Mouse (Mus musculus) spleen, postnatal 10 days (tissue): ENCODE data around the gene Fpr1.
A peak's percentile ranks its signal among the peaks of the same experiment; 100 is the strongest.
"Not testable (repeated sequence)": the region's sequence is repeated elsewhere in the genome, so short reads cannot be mapped to it uniquely, and the experiment has no call there.

Source experiments
- DNase-seq, 2 experiments: peaks; one replicate each; pipeline ENCODE4 v3.0.0; 2021 to 2022; ENCODE audit warnings: low spot score in 2 of 2

Gene Fpr1

GRCm38 (mm10) chr17:17849906-17850712 is 33.6 kb downstream of the Fpr1 start:
- no peak for DNase-seq

- no peak for DNase-seq
Measured at GRCm38 (mm10) chr17:17848988-17849387, 34.8 kb downstream of the Fpr1 start.

- no peak for DNase-seq
Measured at GRCm38 (mm10) chr17:17845187-17846027, 38.3 kb downstream of the Fpr1 start.

GRCm38 (mm10) chr17:17844606-17845005 is 39.1 kb downstream of the Fpr1 start:
- not testable (repeated sequence) for DNase-seq

GRCm38 (mm10) chr17:17843534-17844261 is 40.0 kb downstream of the Fpr1 start:
- no peak for DNase-seq

GRCm38 (mm10) chr17:17840796-17841195 is 42.9 kb downstream of the Fpr1 start:
- DNase-seq = no peak

- no peak for DNase-seq
Measured at GRCm38 (mm10) chr17:17839276-17839675, 44.5 kb downstream of the Fpr1 start.

GRCm38 (mm10) chr17:17837919-17838701 is 45.6 kb downstream of the Fpr1 start:
- DNase-seq = peak; percentile 74 to 90

- no peak for DNase-seq
Measured at GRCm38 (mm10) chr17:17837426-17837825, 46.3 kb downstream of the Fpr1 start.

- DNase-seq = no peak
Measured at GRCm38 (mm10) chr17:17836101-17836500, 47.6 kb downstream of the Fpr1 start.

- DNase-seq = no peak
Measured at GRCm38 (mm10) chr17:17834896-17835295, 48.8 kb downstream of the Fpr1 start.

- no peak for DNase-seq
Measured at GRCm38 (mm10) chr17:17830731-17831130, 53.0 kb downstream of the Fpr1 start.

- no peak for DNase-seq
Measured at GRCm38 (mm10) chr17:17829816-17830535, 53.8 kb downstream of the Fpr1 start.

- no peak for DNase-seq
Measured at GRCm38 (mm10) chr17:17829052-17829785, 54.5 kb downstream of the Fpr1 start.

- no peak for DNase-seq
Measured at GRCm38 (mm10) chr17:17828191-17828981, 55.4 kb downstream of the Fpr1 start.

- DNase-seq = no peak
Measured at GRCm38 (mm10) chr17:17827658-17828190, 56.0 kb downstream of the Fpr1 start.

GRCm38 (mm10) chr17:17826751-17827657 is 56.7 kb downstream of the Fpr1 start, which contains the start of gene Spaca6:
Gene Spaca6, plus strand, starts transcription at chr17:17827158.
- peak in 1 of 2 experiments; percentile 51 for DNase-seq
